Mouse (Mus musculus) ovary, adult 2 months (tissue): ENCODE results near the gene Man2c1. TPM values are rescaled to one million over a fixed set of nuclear protein-coding genes. Genes with fewer than 3 reads are reported as not detected.

ENCODE experiments used
- polyA plus RNA-seq: library from polyadenylated mRNA; depleted of rRNA; stranded (reverse); fragments of >200 nt; gene quantifications from 2 replicates; pipeline ENCODE4 v1.2.3, GENCODE M21; 2012; rRNA removed

Man2c1 gene
- polyA plus RNA-seq = 386 and 391 TPM in 2 replicates

GRCm38 (mm10) chr9:57130577-57131433, at the start of gene Man2c1:
TSS of gene Man2c1 (plus strand) at chr9:57130690.

GRCm38 (mm10) chr9:57148144-57148878, 17.8 kb downstream of the Man2c1 start, which contains the start of gene Neil1:
TSS of gene Neil1 (minus strand) at chr9:57148305.

GRCm38 (mm10) chr9:57158013-57158470, 27.6 kb downstream of the Man2c1 start, which contains the start of gene Commd4:
TSS of gene Commd4 (minus strand) at chr9:57158331.

Other genes starting within 250 kb of the Man2c1 start
- 19.8 and 22.8 TPM in 2 replicates for gene Snx33, start 202.3 kb upstream of the Man2c1 start, polyA plus RNA-seq
- 465 and 661 TPM in 2 replicates for gene Imp3, start 193.2 kb upstream of the Man2c1 start, polyA plus RNA-seq
- 4.2 and 5.4 TPM in 2 replicates for gene Snupn, start 179.8 kb upstream of the Man2c1 start, polyA plus RNA-seq
- gene Ptpn9, start 135.8 kb upstream of the Man2c1 start, polyA plus RNA-seq = 34.9 and 76.3 TPM in 2 replicates
- 65.5 and 198 TPM in 2 replicates for gene Sin3a, start 58.6 kb upstream of the Man2c1 start, polyA plus RNA-seq
- gene Neil1, start 17.6 kb downstream of the Man2c1 start, polyA plus RNA-seq = 10.7 and 13.0 TPM in 2 replicates
- gene Commd4, start 27.6 kb downstream of the Man2c1 start, polyA plus RNA-seq = 211 and 215 TPM in 2 replicates
- gene Trcg1, start 105.9 kb downstream of the Man2c1 start, polyA plus RNA-seq = not detected in 2 replicates
- 41.4 and 43.9 TPM in 2 replicates for gene 1700017B05Rik, start 131.9 kb downstream of the Man2c1 start, polyA plus RNA-seq